Mouse (Mus musculus) macrophage (primary cell): ENCODE results near the gene Lbh. TPM values are rescaled to one million over a fixed set of nuclear protein-coding genes. Genes with fewer than 3 reads are reported as not detected.
A peak's percentile ranks its signal among the peaks of the same experiment; 100 is the strongest.

Experiments
- H3K27ac ChIP-seq: fragments of 350-480 bp; formaldehyde crosslinking; 2 replicates; pipeline ENCODE4 v1.9.0; 2021
- H3K36me3 ChIP-seq: fragments of 350-480 bp; formaldehyde crosslinking; 2 replicates; pipeline ENCODE4 v1.9.0; 2021; ENCODE audit errors: inconsistent target
- H3K4me3 ChIP-seq: fragments of 350-480 bp; formaldehyde crosslinking; 2 replicates; pipeline ENCODE4 v1.9.0; 2021; ENCODE audit errors: inconsistent target
- H3K79me2 ChIP-seq: fragments of 350-480 bp; formaldehyde crosslinking; 2 replicates; pipeline ENCODE4 v1.9.0; 2021; ENCODE audit errors: inconsistent target
- WGBS: methylation state at CpG from one replicate; pipeline ENCODE4 v1.1.7; 2026; ENCODE audit warnings: inconsistent platforms; ENCODE audit not compliant: missing documents; 5-methylcytosine and 5-hydroxymethylcytosine counted together
- polyA plus RNA-seq: library from polyadenylated mRNA; stranded (reverse); fragments of 250-400 nt; gene quantifications from 3 replicates; pipeline ENCODE4 v1.2.4, GENCODE M21; 2018; ENCODE audit warnings: inconsistent platforms

Gene Lbh
- polyA plus RNA-seq, 1 experiment from 2014 or later, result 28.0 TPM

- H3K4me3 ChIP-seq, result no peak overlapping the region
- no peaks in the 10 kb centered on the region for H3K36me3 ChIP-seq
- H3K27ac ChIP-seq, result peak overlapping the region; percentile 27
- no peaks in the 10 kb centered on the region for H3K79me2 ChIP-seq
- WGBS, result 73% methylated on average over 9 of the region's 9 CpGs
Observed at GRCm38 (mm10) chr17:72903921-72904421, 14.1 kb upstream of the Lbh start.

GRCm38 (mm10) chr17:72904873-72905272 is 13.2 kb upstream of the Lbh start:
- H3K4me3 ChIP-seq, result no peak overlapping the region
- WGBS, result 97% methylated on average over 7 of the region's 7 CpGs
- H3K79me2 ChIP-seq, result no peaks in the 10 kb centered on the region
- H3K27ac ChIP-seq, result no peak overlapping the region
- H3K36me3 ChIP-seq, result no peaks in the 10 kb centered on the region

- Histone ChIP-seq H3K4me3 (no peak overlapping the region), H3K36me3 (no peaks in the 10 kb centered on the region), H3K79me2 (no peaks in the 10 kb centered on the region), H3K27ac (no peak overlapping the region)
- WGBS, result 85% methylated on average over 10 of the region's 10 CpGs
Observed at GRCm38 (mm10) chr17:72906231-72906896, 11.7 kb upstream of the Lbh start.

DNA sequence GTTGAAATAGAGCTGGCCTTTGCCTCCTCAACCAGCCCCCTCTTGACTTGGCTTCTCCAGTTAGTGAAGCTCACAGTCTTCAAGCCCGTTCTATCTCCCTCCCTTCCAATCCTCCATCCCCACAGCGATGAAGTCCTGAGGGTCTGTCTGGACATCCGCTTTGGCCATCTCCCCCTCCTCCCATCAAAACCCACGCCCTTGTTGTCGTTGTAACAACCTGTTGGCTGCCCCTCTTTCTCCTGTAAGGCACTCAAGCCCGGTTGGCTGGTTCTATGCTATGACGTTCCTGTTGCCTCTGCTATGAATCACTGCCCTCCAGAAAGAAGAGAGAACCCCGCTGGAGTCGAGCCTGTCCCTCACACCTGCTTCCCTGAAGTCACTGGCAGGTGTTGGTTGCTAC is 10.9 kb upstream of the Lbh start:
- H3K27ac ChIP-seq, result no peak overlapping the region
- H3K4me3 ChIP-seq, result no peak overlapping the region
- 95% methylated on average over 8 of the region's 9 CpGs for WGBS
- H3K79me2 ChIP-seq, result no peaks in the 10 kb centered on the region
- no peaks in the 10 kb centered on the region for H3K36me3 ChIP-seq

GRCm38 (mm10) chr17:72907777-72908176 is 10.3 kb upstream of the Lbh start:
- Histone ChIP-seq H3K4me3 (no peak overlapping the region), H3K27ac (no peak overlapping the region), H3K36me3 (no peaks in the 10 kb centered on the region), H3K79me2 (no peaks in the 10 kb centered on the region)
- 96% methylated on average over 8 of the region's 8 CpGs for WGBS

DNA sequence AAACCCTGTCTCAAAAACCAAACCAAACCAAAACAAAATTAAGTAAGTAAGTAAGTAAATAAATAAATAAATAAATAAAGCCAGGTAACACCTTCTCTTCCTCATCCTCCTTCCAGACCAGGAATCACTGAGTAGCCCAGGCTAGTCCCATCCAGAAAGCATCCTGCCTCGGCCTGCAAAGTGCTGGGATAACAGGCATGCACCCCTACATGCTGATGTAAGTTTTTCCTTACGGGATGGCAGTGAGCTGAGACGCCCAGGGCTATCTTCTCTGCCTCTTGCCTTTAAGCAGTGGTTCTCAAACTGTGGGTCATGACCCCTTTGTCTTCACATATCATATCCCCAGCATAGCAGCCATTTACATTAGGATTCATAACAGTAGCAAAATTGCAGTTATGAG is 9.5 kb upstream of the Lbh start:
- whole genome bisulfite sequencing, result 100% methylated on average over 3 of the region's 3 CpGs
- no peaks in the 10 kb centered on the region for H3K36me3 ChIP-seq
- H3K79me2 ChIP-seq, result no peaks in the 10 kb centered on the region
- H3K27ac ChIP-seq, result no peak overlapping the region
- no peak overlapping the region for H3K4me3 ChIP-seq

- 85% methylated on average over 7 of the region's 7 CpGs for WGBS
- no peak overlapping the region for H3K27ac ChIP-seq
- H3K4me3 ChIP-seq, result no peak overlapping the region
- no peaks in the 10 kb centered on the region for H3K36me3 ChIP-seq
- no peaks in the 10 kb centered on the region for H3K79me2 ChIP-seq
Observed at GRCm38 (mm10) chr17:72909061-72909852, 8.8 kb upstream of the Lbh start.

GRCm38 (mm10) chr17:72911283-72911682 is 6.8 kb upstream of the Lbh start:
- WGBS, result 97% methylated on average over 11 of the region's 11 CpGs

GRCm38 (mm10) chr17:72911751-72912150 is 6.4 kb upstream of the Lbh start:
- Histone ChIP-seq H3K4me3 (no peak overlapping the region), H3K27ac (no peak overlapping the region)
- 100% methylated on average over 1 of the region's 1 CpGs for WGBS

More at GRCm38 (mm10) chr17:72911283-72911682, 6.8 kb upstream of the Lbh start:
- Histone ChIP-seq H3K36me3 (no peaks in the 10 kb centered on the region), H3K27ac (no peak overlapping the region), H3K79me2 (no peaks in the 10 kb centered on the region), H3K4me3 (no peak overlapping the region)

DNA sequence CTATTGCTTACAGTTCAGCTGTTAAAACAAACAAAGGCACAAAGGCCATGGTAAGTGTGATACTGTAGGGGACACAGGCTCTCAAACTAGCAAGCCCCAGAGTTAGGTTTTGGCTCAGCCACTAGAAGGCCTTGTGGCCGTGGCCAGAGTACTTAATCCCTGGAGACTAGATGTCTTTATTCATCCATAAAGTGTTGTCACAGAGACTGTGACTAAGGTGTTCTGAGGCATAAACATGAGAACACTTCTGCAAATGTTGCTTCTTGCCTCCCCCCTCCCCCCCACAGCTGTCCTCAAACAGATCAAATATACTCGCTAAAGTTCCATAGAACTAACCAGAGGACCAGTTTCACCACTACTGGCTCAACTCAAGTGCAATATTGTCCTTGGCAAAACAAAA is 4.0 kb upstream of the Lbh start:
- H3K36me3 ChIP-seq, result no peaks in the 10 kb centered on the region
- no peak overlapping the region for H3K27ac ChIP-seq
- 92% methylated on average over 2 of the region's 2 CpGs for WGBS
- H3K4me3 ChIP-seq, result no peak overlapping the region
- H3K79me2 ChIP-seq, result peaks cover 5% of the 10 kb centered on the region; the same call in 1 of the 2 replicates

More at GRCm38 (mm10) chr17:72911751-72912150, 6.4 kb upstream of the Lbh start:
- no peaks in the 10 kb centered on the region for H3K36me3 ChIP-seq
- H3K79me2 ChIP-seq, result no peaks in the 10 kb centered on the region

DNA sequence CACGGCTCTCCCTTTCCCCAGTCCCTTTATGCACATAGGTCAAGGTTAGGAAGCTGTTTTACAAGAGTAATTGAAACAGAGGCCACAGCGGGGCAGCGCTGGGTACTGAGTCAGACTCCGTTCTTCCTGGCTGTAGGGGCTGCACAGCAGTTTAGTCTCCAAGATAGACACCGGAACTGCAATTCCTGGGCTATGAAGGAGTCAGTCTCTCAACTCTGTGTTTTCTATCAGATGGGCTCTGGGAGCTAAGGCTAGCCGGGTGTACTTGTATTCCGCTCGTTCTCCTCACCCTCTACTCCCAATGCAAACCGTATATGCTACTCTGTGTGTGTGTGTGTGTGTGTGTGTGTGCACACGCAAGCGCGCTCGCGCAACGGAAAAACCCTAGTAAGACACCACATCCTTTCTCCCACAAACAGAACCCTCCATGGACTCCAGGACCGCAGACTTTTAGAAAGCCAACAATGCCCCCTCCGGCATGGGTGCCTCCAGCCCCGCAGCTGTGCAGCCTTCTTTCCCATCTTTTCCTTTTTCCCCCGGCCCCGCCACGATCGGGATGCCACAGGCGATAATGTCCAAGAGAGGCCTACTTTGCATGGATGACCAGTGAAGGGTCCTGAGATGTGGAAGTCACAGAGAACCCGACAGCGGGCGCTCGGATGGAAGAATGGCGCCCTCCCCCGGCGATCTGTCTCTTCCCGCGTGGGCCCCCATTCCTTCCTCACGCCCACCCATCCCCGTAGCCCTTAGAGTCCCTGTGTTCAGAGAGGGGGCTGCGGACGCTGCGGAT is 669 bp upstream of the Lbh start:
- H3K79me2 ChIP-seq, result peaks cover 36% of the 10 kb centered on the region; the same call in 1 of the 2 replicates
- WGBS, result 2% methylated on average over 36 of the region's 37 CpGs
- H3K36me3 ChIP-seq, result peaks cover 16% of the 10 kb centered on the region; the same call in 1 of the 2 replicates
- peak overlapping the region; percentile 69 for H3K27ac ChIP-seq
- peak overlapping the region; percentile 81 for H3K4me3 ChIP-seq

DNA sequence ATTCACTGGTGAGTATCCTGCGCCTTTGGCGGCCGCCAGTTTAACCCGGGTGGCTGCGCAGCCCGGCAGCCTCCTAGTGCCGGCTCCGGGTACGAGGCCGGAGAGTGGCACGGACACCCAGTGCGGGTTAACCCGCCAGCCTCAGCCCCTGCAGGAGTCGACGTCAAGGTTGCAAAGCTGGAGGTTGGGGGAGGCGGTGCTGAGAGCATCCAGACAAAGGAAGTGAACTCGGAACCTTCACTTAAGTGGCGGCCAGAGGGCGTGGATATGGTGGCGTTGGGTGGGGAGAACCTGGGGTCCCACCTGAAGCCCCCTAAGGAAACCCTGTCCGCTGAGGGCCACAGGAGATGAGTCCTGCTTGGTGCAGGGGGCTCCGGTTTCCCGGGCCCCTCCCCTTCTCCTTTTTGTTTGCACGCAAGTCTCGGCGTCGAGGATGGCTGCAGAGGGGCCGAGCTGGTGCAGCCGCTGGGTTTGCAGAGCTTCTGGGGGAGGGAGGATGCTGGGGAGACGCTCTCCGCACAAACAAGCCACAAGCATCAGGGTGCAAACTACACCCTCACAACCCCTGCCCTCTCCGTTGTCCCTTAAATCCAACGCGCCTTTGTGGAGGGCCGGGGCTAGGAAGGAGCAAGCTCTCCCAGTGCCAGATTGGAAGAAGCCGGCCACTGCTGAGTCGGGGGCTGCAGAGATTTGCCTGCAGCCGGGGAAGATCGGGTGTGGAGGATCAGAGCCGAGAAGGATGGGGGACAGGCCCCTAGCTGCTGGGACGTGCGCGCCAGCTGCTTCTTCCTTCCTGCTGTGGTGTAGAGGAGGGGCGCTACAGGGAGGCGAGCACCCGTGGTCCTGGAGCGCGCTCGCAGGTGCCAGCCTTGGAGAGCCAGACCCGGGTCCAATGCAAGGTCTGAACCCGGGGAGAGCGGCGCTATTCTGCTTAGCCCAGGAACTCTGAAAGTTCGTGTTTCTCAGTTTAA is 751 bp downstream of the Lbh start:
- Histone ChIP-seq H3K4me3 (peak overlapping the region; percentile 81), H3K36me3 (peaks cover 25% of the 10 kb centered on the region; the same call in 1 of the 2 replicates), H3K79me2 (peaks cover 51% of the 10 kb centered on the region; the same call in 1 of the 2 replicates), H3K27ac (peak overlapping the region; percentile 69)
- WGBS, result under 1% methylated on average over 54 of the region's 54 CpGs

GRCm38 (mm10) chr17:72919641-72920040 is 1.5 kb downstream of the Lbh start:
- Histone ChIP-seq H3K36me3 (peaks cover 26% of the 10 kb centered on the region; the same call in 1 of the 2 replicates), H3K27ac (peak overlapping the region; percentile 69), H3K4me3 (peak overlapping the region; percentile 81), H3K79me2 (peaks cover 59% of the 10 kb centered on the region; the same call in 1 of the 2 replicates)
- 69% methylated on average over 3 of the region's 3 CpGs for WGBS
